Mouse (Mus musculus): ENCODE results near the gene Ciao1.

- TF ChIP-seq POLR2A (IDR thresholded peaks at IDR 0.05; ENCODE audit: insufficient read length, low read depth): peak; percentile 76
- TF ChIP-seq MYOD1 (IDR thresholded peaks at IDR 0.05; ENCODE audit: control insufficient read depth in 1 of 3, insufficient read length in 2 of 3, low read depth in 2 of 3): no peak
- no peak for TF ChIP-seq CEBPB (IDR thresholded peaks at IDR 0.05; ENCODE audit: insufficient read depth, poor library complexity, severe bottlenecking)
- TF ChIP-seq USF1 (IDR thresholded peaks at IDR 0.05; ENCODE audit: low read depth): no peak
- no peak for TF ChIP-seq MAX (IDR thresholded peaks at IDR 0.05; ENCODE audit: low read depth)
- TF ChIP-seq SRF (IDR thresholded peaks at IDR 0.05; ENCODE audit: control insufficient read depth, insufficient read length, low read depth): no peak
- peak; percentile 54 for TF ChIP-seq POLR2AphosphoS2 (IDR thresholded peaks at IDR 0.05; ENCODE audit: insufficient read length, low read depth)
- no peak for TF ChIP-seq E2F4 (IDR thresholded peaks at IDR 0.05; ENCODE audit: insufficient read depth)
- TF ChIP-seq REST (IDR thresholded peaks at IDR 0.05; ENCODE audit: insufficient read depth, insufficient read length): no peak
- no peak for TF ChIP-seq TCF12 (IDR thresholded peaks at IDR 0.05; ENCODE audit: insufficient read depth, poor library complexity, severe bottlenecking)
- no peak for TF ChIP-seq TCF3 (IDR thresholded peaks at IDR 0.05; ENCODE audit: insufficient read length, low read depth)
Measured at GRCm38 (mm10) chr2:127207547-127208451, 39.8 kb downstream of the Ciao1 start, which contains the start of the genes 1810024B03Rik and Snrnp200.
